Mouse (Mus musculus) erythroblast, embryonic 14.5 days (primary cell): ENCODE data around the gene Olfr1330. TPM values are rescaled to one million over a fixed set of nuclear protein-coding genes. Genes with fewer than 3 reads are reported as not detected.
"Not testable (repeated sequence)": the region's sequence is repeated elsewhere in the genome, so short reads cannot be mapped to it uniquely, and the experiment has no call there.

Source experiments
- H3K27me3 ChIP-seq: 2 replicates; pipeline ENCODE4 v1.6.1; 2012; ENCODE audit warnings: inconsistent platforms; ENCODE audit not compliant: control insufficient read depth
- H3K36me3 ChIP-seq: 2 replicates; pipeline ENCODE4 v1.6.1; 2012; ENCODE audit warnings: mild to moderate bottlenecking, inconsistent platforms; ENCODE audit not compliant: control insufficient read depth
- H3K4me1 ChIP-seq: 2 replicates; pipeline ENCODE4 v1.6.1; 2012; ENCODE audit warnings: inconsistent platforms; ENCODE audit not compliant: control insufficient read depth
- H3K4me3 ChIP-seq: replicated peaks from 2 replicates; pipeline ENCODE3; 2012; ENCODE audit warnings: moderate library complexity, mild to moderate bottlenecking, inconsistent platforms
- H3K9me3 ChIP-seq: 2 replicates; pipeline ENCODE4 v1.6.1; 2012; ENCODE audit warnings: low read length, inconsistent platforms, mixed read lengths; ENCODE audit not compliant: control insufficient read depth
- GATA1 ChIP-seq: IDR thresholded peaks from 2 replicates; pipeline ENCODE4 v1.6.1; 2012; ENCODE audit warnings: low read length, inconsistent platforms, mixed read lengths
- TAL1 ChIP-seq: IDR thresholded peaks from 3 replicates; pipeline ENCODE4 v1.6.1; 2012; ENCODE audit warnings: low read length, inconsistent platforms, mixed read lengths
- polyA plus RNA-seq: library from polyadenylated mRNA; stranded (reverse); fragments of >175 nt; gene quantifications from 2 replicates; pipeline ENCODE4 v1.2.3, GENCODE M21; 2012

Olfr1330 gene
- not detected in 2 replicates for polyA plus RNA-seq

GRCm38 (mm10) chr4:118888297-118888696, at the start of gene Olfr1330:
Gene Olfr1330, plus strand, starts transcription at chr4:118888597.
- TF ChIP-seq GATA1 (no peak), TAL1 (no peak)

GRCm38 (mm10) chr4:118861791-118862190, 26.6 kb upstream of the Olfr1330 start:
- Histone ChIP-seq H3K36me3 (no peaks in the 10 kb centered on the region), H3K4me1 (no peaks in the 10 kb centered on the region), H3K27me3 (no peaks in the 10 kb centered on the region), H3K9me3 (no peaks in the 10 kb centered on the region), H3K4me3 (no peak overlapping the region)
- TF ChIP-seq TAL1 = no peak
- no peak for TF ChIP-seq GATA1

More at GRCm38 (mm10) chr4:118888297-118888696, at the start of gene Olfr1330:
- no peaks in the 10 kb centered on the region for H3K4me1 ChIP-seq
- H3K4me3 ChIP-seq = no peak within 1 kb of the TSS
- H3K9me3 ChIP-seq = no peaks in the 10 kb centered on the region
- H3K27me3 ChIP-seq = no peaks in the 10 kb centered on the region
- H3K36me3 ChIP-seq = no peaks in the 10 kb centered on the region

GRCm38 (mm10) chr4:118862704-118863103, 25.7 kb upstream of the Olfr1330 start:
- Histone ChIP-seq H3K36me3 (no peaks in the 10 kb centered on the region), H3K4me3 (no peak overlapping the region), H3K4me1 (no peaks in the 10 kb centered on the region), H3K27me3 (no peaks in the 10 kb centered on the region), H3K9me3 (no peaks in the 10 kb centered on the region)
- TF ChIP-seq GATA1 = no peak
- TF ChIP-seq TAL1 = no peak

DNA sequence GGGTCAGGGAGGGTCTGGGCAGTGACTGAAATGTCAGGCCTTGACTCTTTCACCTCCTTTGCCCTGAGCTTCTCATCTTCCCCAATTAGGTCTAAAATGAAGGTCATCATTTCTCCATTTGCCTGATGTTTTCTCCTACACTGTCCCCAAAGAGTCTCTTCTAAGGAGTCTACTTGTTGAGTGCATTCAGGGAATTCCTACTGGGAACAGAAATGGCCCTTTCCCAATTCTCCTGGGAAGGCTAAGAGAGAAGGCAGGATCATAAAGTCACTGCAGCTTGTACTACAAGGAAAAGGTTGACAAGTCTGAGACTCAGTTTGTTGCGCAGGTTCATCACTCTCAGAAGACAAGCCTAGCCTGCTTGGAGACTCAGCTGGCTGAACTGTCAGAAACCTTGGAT, 24.0 kb upstream of the Olfr1330 start, which contains the start of gene Olfr1331:
Gene Olfr1331 (plus strand): TSS at position 301 of the 400 bp plus-strand sequence.
- no peak within 1 kb of the TSS for H3K4me3 ChIP-seq
- TF ChIP-seq GATA1 (no peak), TAL1 (no peak)
- H3K27me3 ChIP-seq = no peaks in the 10 kb centered on the region

DNA sequence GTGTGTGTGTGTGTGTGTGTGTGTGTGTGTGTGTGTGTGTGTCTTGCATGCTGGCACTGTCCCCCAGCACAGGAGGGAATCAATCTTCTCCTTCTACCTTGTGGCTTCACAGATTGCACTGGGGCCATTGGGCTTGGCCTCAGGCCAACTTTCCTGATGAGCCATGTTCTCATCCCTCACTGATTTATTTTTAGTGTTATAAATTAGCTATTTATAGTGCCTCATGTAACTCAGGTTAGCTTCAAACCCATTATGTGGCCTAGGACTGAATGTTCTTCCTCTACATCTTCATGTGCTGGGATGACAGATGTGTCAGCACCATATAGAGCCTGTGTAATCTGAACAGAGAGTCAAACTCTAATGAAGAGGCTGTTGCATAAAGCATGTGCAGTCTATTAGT, 20.8 kb upstream of the Olfr1330 start:
- Histone ChIP-seq H3K27me3 (no peaks in the 10 kb centered on the region), H3K36me3 (no peaks in the 10 kb centered on the region), H3K9me3 (no peaks in the 10 kb centered on the region), H3K4me1 (no peaks in the 10 kb centered on the region), H3K4me3 (no peak overlapping the region)
- TF ChIP-seq TAL1 = no peak

More for the DNA sequence above, 24.0 kb upstream of the Olfr1330 start, which contains the start of gene Olfr1331:
- no peaks in the 10 kb centered on the region for H3K4me1 ChIP-seq
- H3K36me3 ChIP-seq = no peaks in the 10 kb centered on the region
- no peaks in the 10 kb centered on the region for H3K9me3 ChIP-seq

- Histone ChIP-seq H3K36me3 (no peaks in the 10 kb centered on the region), H3K4me1 (no peaks in the 10 kb centered on the region), H3K27me3 (no peaks in the 10 kb centered on the region), H3K4me3 (no peak overlapping the region), H3K9me3 (no peaks in the 10 kb centered on the region)
- TF ChIP-seq GATA1 (no peak), TAL1 (no peak)
Measured at GRCm38 (mm10) chr4:118901981-118902380, 13.6 kb downstream of the Olfr1330 start.

GRCm38 (mm10) chr4:118917365-118917764, 29.0 kb downstream of the Olfr1330 start, which contains the start of gene Olfr1329:
Gene Olfr1329, minus strand, starts transcription at chr4:118917465.
- not testable (repeated sequence) for H3K27me3 ChIP-seq, H3K36me3 ChIP-seq, H3K4me3 ChIP-seq, H3K4me1 ChIP-seq, H3K9me3 ChIP-seq

- not testable (repeated sequence) for H3K27me3 ChIP-seq, H3K4me1 ChIP-seq, H3K9me3 ChIP-seq, H3K4me3 ChIP-seq, H3K36me3 ChIP-seq
Measured at GRCm38 (mm10) chr4:118931326-118931725, 42.9 kb downstream of the Olfr1330 start.

- Histone ChIP-seq H3K4me1 (no peaks in the 10 kb centered on the region), H3K4me3 (no peak within 1 kb of the TSS), H3K36me3 (no peaks in the 10 kb centered on the region), H3K9me3 (no peaks in the 10 kb centered on the region), H3K27me3 (no peaks in the 10 kb centered on the region)
- TF ChIP-seq GATA1 (no peak), TAL1 (no peak)
Measured at GRCm38 (mm10) chr4:118938512-118938911, 50.1 kb downstream of the Olfr1330 start, which contains the start of gene Olfr1328. Gene Olfr1328, minus strand, starts transcription at chr4:118938612.

Other genes with a start within 250 kb of the Olfr1330 start
- gene Olfr62, start 229.6 kb upstream of the Olfr1330 start, polyA plus RNA-seq = not detected in 2 replicates
- not detected in 2 replicates for gene Olfr1342, start 195.8 kb upstream of the Olfr1330 start, polyA plus RNA-seq
- not detected in 2 replicates for gene Olfr1341, start 185.1 kb upstream of the Olfr1330 start, polyA plus RNA-seq
- not detected in 2 replicates for gene Olfr1340, start 168.5 kb upstream of the Olfr1330 start, polyA plus RNA-seq
- not detected in 2 replicates for gene Olfr1339, start 156.4 kb upstream of the Olfr1330 start, polyA plus RNA-seq
- gene Olfr1338, start 129.9 kb upstream of the Olfr1330 start, polyA plus RNA-seq = not detected in 2 replicates
- not detected in 2 replicates for gene Olfr1337, start 106.0 kb upstream of the Olfr1330 start, polyA plus RNA-seq
- not detected in 2 replicates for gene Olfr1335, start 78.7 kb upstream of the Olfr1330 start, polyA plus RNA-seq
- not detected in 2 replicates for gene Olfr1333, start 52.3 kb upstream of the Olfr1330 start, polyA plus RNA-seq
- gene Olfr1331, start 23.9 kb upstream of the Olfr1330 start, polyA plus RNA-seq = not detected in 2 replicates
- not detected in 2 replicates for gene Olfr1329, start 28.9 kb downstream of the Olfr1330 start, polyA plus RNA-seq
- 0.02 TPM in 1 of 2 replicates, not detected in the other for gene Olfr1328, start 50.0 kb downstream of the Olfr1330 start, polyA plus RNA-seq
- not detected in 2 replicates for gene Lao1, start 73.0 kb downstream of the Olfr1330 start, polyA plus RNA-seq
- gene Slc2a1, start 220.1 kb downstream of the Olfr1330 start, polyA plus RNA-seq = 189 and 215 TPM in 2 replicates